Mouse (Mus musculus) retina, embryonic 14.5 days (tissue): Measurements from ENCODE around the gene Naa25.

Experiments used
- DNase-seq: peaks from one replicate; pipeline ENCODE4 v3.0.0-alpha.2; 2015; ENCODE audit warnings: low spot score

The Naa25 gene

GRCm38 (mm10) chr5:121397187-121398145 is at the start of gene Naa25:
Gene Naa25 (plus strand): TSS chr5:121397936.
- DNase-seq: peak; percentile 99

- no peak for DNase-seq
These were observed 38.5 kb upstream of the Naa25 start for GRCm38 (mm10) chr5:121359229-121359628.

- no peak for DNase-seq
These were observed 36.0 kb upstream of the Naa25 start for GRCm38 (mm10) chr5:121361696-121362095.

- no peak for DNase-seq
These were observed 34.3 kb upstream of the Naa25 start for GRCm38 (mm10) chr5:121363441-121363840.

- no peak for DNase-seq
These were observed 31.1 kb upstream of the Naa25 start for GRCm38 (mm10) chr5:121366449-121367225.

- no peak for DNase-seq
These were observed 30.5 kb upstream of the Naa25 start for GRCm38 (mm10) chr5:121367255-121367654.

- no peak for DNase-seq
These were observed 26.0 kb upstream of the Naa25 start for GRCm38 (mm10) chr5:121371712-121372111.

GRCm38 (mm10) chr5:121374790-121375189 is 22.9 kb upstream of the Naa25 start:
- DNase-seq: no peak

- peak; percentile 68 for DNase-seq
These were observed 20.8 kb upstream of the Naa25 start for GRCm38 (mm10) chr5:121376972-121377371.

GRCm38 (mm10) chr5:121378678-121379256 is 19.0 kb upstream of the Naa25 start:
- DNase-seq: no peak

- DNase-seq: peak; percentile 17
These were observed 17.0 kb upstream of the Naa25 start for GRCm38 (mm10) chr5:121380692-121381091.

GRCm38 (mm10) chr5:121383857-121384756 is 13.6 kb upstream of the Naa25 start:
- peak; percentile 22 for DNase-seq

- peak; percentile 61 for DNase-seq
These were observed 12.8 kb upstream of the Naa25 start for GRCm38 (mm10) chr5:121384757-121385460.

GRCm38 (mm10) chr5:121385461-121386119 is 12.1 kb upstream of the Naa25 start, which contains the start of gene Trafd1:
Gene Trafd1 (minus strand): TSS chr5:121385632.
- DNase-seq: peak; percentile 95

GRCm38 (mm10) chr5:121386120-121386909 is 11.4 kb upstream of the Naa25 start:
- no peak for DNase-seq

GRCm38 (mm10) chr5:121387126-121387525 is 10.6 kb upstream of the Naa25 start:
- DNase-seq: no peak

GRCm38 (mm10) chr5:121389106-121389505 is 8.6 kb upstream of the Naa25 start:
- no peak for DNase-seq

- DNase-seq: no peak
These were observed 8.0 kb upstream of the Naa25 start for GRCm38 (mm10) chr5:121389691-121390090.

GRCm38 (mm10) chr5:121392667-121393380 is 4.9 kb upstream of the Naa25 start:
- peak; percentile 79 for DNase-seq
